In the genomic region with DNA sequence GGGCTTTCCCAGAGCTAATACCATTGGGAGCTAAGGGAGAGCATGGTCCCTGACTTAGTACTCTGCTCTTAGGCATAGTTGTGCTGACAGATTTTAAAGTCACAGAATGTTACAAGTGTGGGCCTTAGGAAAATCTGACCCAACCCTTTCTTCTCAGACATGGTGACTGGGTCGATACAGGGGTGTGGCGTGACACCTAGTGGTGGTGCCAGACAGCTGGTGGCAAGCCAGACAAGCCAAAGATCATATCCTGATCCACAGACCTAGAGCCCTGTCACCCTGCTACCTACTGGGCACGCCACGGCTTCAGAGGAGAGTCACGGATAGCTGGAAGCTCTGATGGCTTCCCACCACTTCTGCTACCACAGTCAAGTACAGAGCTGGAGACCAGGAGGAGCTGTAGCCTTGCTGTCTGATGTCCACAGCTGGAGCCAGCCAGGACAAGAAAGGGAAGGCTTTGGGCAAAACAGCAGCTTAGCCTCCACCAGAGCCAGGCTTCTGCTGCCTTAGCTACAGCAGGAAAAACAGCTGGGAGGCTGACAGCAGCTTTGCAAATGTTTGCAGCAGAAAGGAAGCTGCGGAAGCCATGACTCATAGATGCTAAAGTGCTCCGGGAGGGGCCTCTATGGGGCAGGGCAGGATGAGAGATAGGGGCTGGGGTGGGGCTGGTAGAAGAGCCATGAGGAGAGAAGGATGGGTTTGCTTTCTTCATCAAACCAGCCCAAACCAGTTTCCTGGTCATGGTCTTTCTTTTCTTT, we compare ENCODE assay signal across 10 mouse cellular contexts. TPM values are rescaled to one million over a fixed set of nuclear protein-coding genes. Genes with fewer than 3 reads are reported as not detected.
DNase-seq lines count a peak whose midpoint lies in the region; ATAC-seq lines count a peak whose summit lies in the region.
"Had no signal": no experiment of that assay in that cellular context is flagged by ENCODE, and none has a peak within 500 bp of the region (broad histone marks: within the 10 kb centered on the region; RNA-seq: fewer than 3 reads in every experiment).

No protein-coding gene starts in this region.

- H3K27me3 ChIP-seq in embryonic facial prominence, embryonic 12.5 days = no peaks in the 10 kb centered on the region
- no peaks in the 10 kb centered on the region for H3K27me3 ChIP-seq in embryonic facial prominence, embryonic 10.5 days (replicated peaks; ENCODE audit: low read depth, poor library complexity, severe bottlenecking)
- H3K27me3 ChIP-seq: limb, embryonic 12.5 days had no signal

- H3K4me1 ChIP-seq in embryonic facial prominence, embryonic 12.5 days = peaks cover 15% of the 10 kb centered on the region
- peaks cover 26% of the 10 kb centered on the region for H3K4me1 ChIP-seq in embryonic facial prominence, embryonic 10.5 days

- WGBS in embryonic facial prominence, embryonic 12.5 days = 66% methylated on average over 7 of the region's 7 CpGs
- 66% methylated on average over 7 of the region's 7 CpGs for WGBS in embryonic facial prominence, embryonic 10.5 days

- no peak overlapping the region for H3K9ac ChIP-seq in embryonic facial prominence, embryonic 12.5 days
- H3K9ac ChIP-seq: limb, embryonic 12.5 days had no signal

- no peak overlapping the region for H3K4me3 ChIP-seq in embryonic facial prominence, embryonic 12.5 days
- H3K4me3 ChIP-seq in embryonic facial prominence, embryonic 10.5 days = no peak overlapping the region
- H3K4me3 ChIP-seq: limb, embryonic 12.5 days had no signal

- no peak overlapping the region for H3K4me2 ChIP-seq in embryonic facial prominence, embryonic 12.5 days (replicated peaks)
- H3K4me2 ChIP-seq: limb, embryonic 12.5 days had no signal

- H3K36me3 ChIP-seq in embryonic facial prominence, embryonic 12.5 days = peaks cover 51% of the 10 kb centered on the region
- H3K36me3 ChIP-seq in embryonic facial prominence, embryonic 10.5 days (replicated peaks) = peaks cover 65% of the 10 kb centered on the region
- H3K36me3 ChIP-seq: G1E had no signal

- H3K27ac ChIP-seq in embryonic facial prominence, embryonic 12.5 days = peak overlapping the region; percentile 64; the same call in 1 of the 2 replicates
- no peak overlapping the region for H3K27ac ChIP-seq in embryonic facial prominence, embryonic 10.5 days (replicated peaks)
- H3K27ac ChIP-seq: limb, embryonic 12.5 days had no signal

- ATAC-seq in embryonic facial prominence, embryonic 12.5 days (ENCODE audit: insufficient number of reproducible peaks, insufficient read depth, low FRiP score, low TSS enrichment) = no peak

- DNase-seq in embryonic facial prominence, embryonic 10.5 days (ENCODE audit: low spot score) = no peak
- DNase-seq in NIH3T3 (ENCODE audit: low read depth) = peak; percentile 85
- peak; percentile 56 to 63 for DNase-seq in gastrocnemius, postnatal 36 days
- peak; percentile 69 for DNase-seq in kidney, adult 9 months
- DNase-seq in lung, postnatal 36 days = peak; percentile 88
- peak; percentile 80 for DNase-seq in urinary bladder, postnatal 14 days (ENCODE audit: low spot score)
- DNase-seq in layer of hippocampus, adult 9-11 months = no peak

- no peaks in the 10 kb centered on the region for H3K9me3 ChIP-seq in embryonic facial prominence, embryonic 12.5 days
- no peaks in the 10 kb centered on the region for H3K9me3 ChIP-seq in embryonic facial prominence, embryonic 10.5 days
- H3K9me3 ChIP-seq: limb, embryonic 12.5 days had no signal

- intact Hi-C loops in gastrocnemius, postnatal 36 days (cut with DNase I) = no loop called here

RNA-seq across cellular contexts. Expression of a gene that starts 11.0 kb away (rescaled TPM):
- 141 and 152 TPM in 2 replicates for polyA plus RNA-seq in embryonic facial prominence, embryonic 12.5 days (2016; fragmentation: Nextera tagmentation; extraction: Ambion mirVana)
- polyA plus RNA-seq in embryonic facial prominence, embryonic 10.5 days (2016; fragmentation: Nextera tagmentation; extraction: Ambion mirVana) = 75.1 and 84.8 TPM in 2 replicates
- 10 to 100 TPM; 43.9 to 51.1 TPM for total RNA-seq in gastrocnemius, postnatal 36 days (2021)
- polyA plus RNA-seq: G1E had no signal

RNA-seq across cellular contexts. Expression of a gene that starts 58.4 kb away (rescaled TPM):
- polyA plus RNA-seq in embryonic facial prominence, embryonic 12.5 days (2016; fragmentation: Nextera tagmentation; extraction: Ambion mirVana) = 0.08 TPM in 1 of 2 replicates, not detected in the other
- not detected in 2 replicates for polyA plus RNA-seq in embryonic facial prominence, embryonic 10.5 days (2016; fragmentation: Nextera tagmentation; extraction: Ambion mirVana)
- total RNA-seq in gastrocnemius, postnatal 36 days (2021) = not detected
- total RNA-seq: G1E had no signal
- polyA plus RNA-seq: G1E; limb, embryonic 12.5 days had no signal

Comparison
In these comparisons a context has a peak if more than half of its experiments do, and no peak if none do; other contexts are left out.
1. DNase-seq: peak in NIH3T3 (single experiment), gastrocnemius, postnatal 36 days (2 of 2), kidney, adult 9 months (single experiment), lung, postnatal 36 days (single experiment) and urinary bladder, postnatal 14 days (single experiment); none in embryonic facial prominence, embryonic 10.5 days (single experiment) and layer of hippocampus, adult 9-11 months (single experiment).